Comparison of ENCODE assay signal across 8 mouse cellular contexts in the genomic region with DNA sequence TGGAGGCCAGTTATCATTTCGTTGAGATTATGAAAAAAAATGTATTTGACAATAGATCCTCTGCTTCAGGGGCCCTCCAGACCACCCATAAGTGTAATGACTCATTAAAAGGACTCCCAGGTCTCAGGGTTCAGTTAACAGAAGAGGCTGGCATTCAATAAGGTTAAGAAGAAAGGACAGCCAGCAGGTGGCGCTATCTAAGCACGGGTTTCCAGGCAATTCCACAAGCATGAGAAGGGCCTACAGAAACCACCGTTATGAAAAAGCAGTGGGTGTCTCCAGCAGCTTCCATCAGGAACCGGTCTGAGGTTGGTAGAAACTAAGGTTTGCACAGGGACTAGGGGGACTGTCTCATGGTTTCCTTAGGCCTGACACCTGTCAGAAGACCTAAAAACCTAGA.
A peak's percentile ranks its signal among the peaks of the same experiment; 100 is the strongest.
DNase-seq lines count a peak whose midpoint lies in the region; ATAC-seq lines count a peak whose summit lies in the region.
"Had no signal": no experiment of that assay in that cellular context is flagged by ENCODE, and none has a peak within 500 bp of the region (broad histone marks: within the 10 kb centered on the region; RNA-seq: fewer than 3 reads in every experiment).

No protein-coding gene starts in this region.

- H3K27ac ChIP-seq in forebrain, embryonic 13.5 days = no peak overlapping the region
- H3K27ac ChIP-seq in midbrain, embryonic 13.5 days = no peak overlapping the region

- H3K27me3 ChIP-seq in forebrain, embryonic 13.5 days = no peaks in the 10 kb centered on the region
- no peaks in the 10 kb centered on the region for H3K27me3 ChIP-seq in midbrain, embryonic 13.5 days

- WGBS in forebrain, embryonic 13.5 days = 3% methylated on average over 5 of the region's 5 CpGs
- 7% methylated on average over 5 of the region's 5 CpGs for WGBS in midbrain, embryonic 13.5 days

- no peak overlapping the region for H3K9ac ChIP-seq in forebrain, embryonic 13.5 days
- no peak overlapping the region for H3K9ac ChIP-seq in midbrain, embryonic 13.5 days (replicated peaks)

- no peaks in the 10 kb centered on the region for H3K9me3 ChIP-seq in forebrain, embryonic 13.5 days (replicated peaks)
- H3K9me3 ChIP-seq in midbrain, embryonic 13.5 days = no peaks in the 10 kb centered on the region

- no peak overlapping the region for H3K4me3 ChIP-seq in forebrain, embryonic 13.5 days
- H3K4me3 ChIP-seq in midbrain, embryonic 13.5 days (replicated peaks) = no peak overlapping the region
- H3K4me3 ChIP-seq: myocyte had no signal

- no peaks in the 10 kb centered on the region for H3K36me3 ChIP-seq in forebrain, embryonic 13.5 days (ENCODE audit: poor library complexity, severe bottlenecking)
- H3K36me3 ChIP-seq in midbrain, embryonic 13.5 days = no peaks in the 10 kb centered on the region

- H3K4me1 ChIP-seq in forebrain, embryonic 13.5 days = peaks cover 13% of the 10 kb centered on the region; the same call in 1 of the 2 replicates
- H3K4me1 ChIP-seq in midbrain, embryonic 13.5 days (replicated peaks) = peaks cover 13% of the 10 kb centered on the region

- ATAC-seq in forebrain, embryonic 13.5 days = peak; percentile 36
- peak; percentile 49 for ATAC-seq in midbrain, embryonic 13.5 days

- DNase-seq in NIH3T3 (ENCODE audit: low read depth) = peak; percentile 95
- DNase-seq in c-Kit-positive CD71-negative TER-119-negative erythroid progenitor cells, embryonic 14.5 days (ENCODE audit: low read depth) = peak; percentile 83
- DNase-seq in induced T-regulatory cell, adult 2 months (ENCODE audit: low read depth) = peak; percentile 92
- peak; percentile 82 to 85 for DNase-seq in left cerebral cortex, postnatal 14 days (ENCODE audit: low spot score in 2 of 2)
- DNase-seq in spleen, postnatal 36 days (ENCODE audit: low spot score in 2 of 2) = peak; percentile 56 to 69

- intact Hi-C loops in left cerebral cortex, postnatal 14 days (cut with DNase I) = loop anchor here (2.0 kb wide), 1 partner anchor 384 kb away; no protein-coding TSS in a partner anchor

- no peak overlapping the region for H3K4me2 ChIP-seq in forebrain, embryonic 13.5 days
- H3K4me2 ChIP-seq in midbrain, embryonic 13.5 days (replicated peaks) = no peak overlapping the region
